Mouse (Mus musculus) adrenal gland, postnatal 0 days (tissue): Measurements from ENCODE around the gene Olfr654. TPM values are rescaled to one million over a fixed set of nuclear protein-coding genes. Genes with fewer than 3 reads are reported as not detected.

Experiments
- polyA plus RNA-seq: library from polyadenylated mRNA; unstranded; fragments of >200 nt; fragmentation: Nextera tagmentation; extraction: Ambion mirVana; gene quantifications from 2 replicates; pipeline ENCODE4 v1.2.1, GENCODE M21; 2015

Olfr654 gene
- not detected in 2 replicates for polyA plus RNA-seq

DNA sequence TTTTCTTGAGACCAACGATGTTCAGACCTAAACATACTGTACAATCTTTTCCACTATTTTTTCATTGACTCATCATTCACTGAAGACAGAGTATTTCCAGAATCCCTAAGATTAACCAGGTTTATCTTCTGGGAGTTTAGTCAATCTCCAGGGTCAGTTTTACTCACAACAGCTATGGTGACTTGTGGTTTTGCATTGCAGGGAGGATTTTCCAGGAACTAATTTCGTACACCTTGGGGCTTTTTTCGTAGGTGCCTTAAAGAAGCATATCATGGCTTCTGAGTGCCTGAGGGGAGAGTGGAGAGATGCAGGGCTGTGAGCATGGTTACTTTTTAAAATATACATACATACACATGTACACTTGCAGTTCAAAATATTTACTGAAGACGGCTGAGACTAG is at the start of gene Olfr654:
Olfr654 (plus strand) TSS at position 301 of the 400 bp plus-strand sequence.

DNA sequence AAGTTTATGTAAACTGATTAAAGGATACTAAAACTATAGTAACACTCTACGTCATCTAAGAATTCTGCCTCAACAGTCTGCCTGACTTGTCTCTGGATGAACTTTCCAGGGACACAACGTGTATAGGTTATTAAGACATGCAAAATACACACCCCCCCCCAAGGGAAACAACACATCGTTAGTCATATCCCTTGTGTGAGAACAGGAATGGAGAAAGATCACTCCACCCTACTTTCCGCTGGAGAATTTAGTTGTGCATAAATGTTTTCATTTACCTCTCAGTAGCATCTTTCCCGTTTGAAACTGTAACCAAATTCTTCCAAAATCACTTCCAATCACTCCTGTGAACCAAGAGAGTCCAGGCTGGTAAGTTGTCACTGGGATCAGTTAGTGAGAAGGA is 37.0 kb upstream of the Olfr654 start, which contains the start of gene Olfr651:
Olfr651 (plus strand) TSS at position 301 of the 400 bp plus-strand sequence.

DNA sequence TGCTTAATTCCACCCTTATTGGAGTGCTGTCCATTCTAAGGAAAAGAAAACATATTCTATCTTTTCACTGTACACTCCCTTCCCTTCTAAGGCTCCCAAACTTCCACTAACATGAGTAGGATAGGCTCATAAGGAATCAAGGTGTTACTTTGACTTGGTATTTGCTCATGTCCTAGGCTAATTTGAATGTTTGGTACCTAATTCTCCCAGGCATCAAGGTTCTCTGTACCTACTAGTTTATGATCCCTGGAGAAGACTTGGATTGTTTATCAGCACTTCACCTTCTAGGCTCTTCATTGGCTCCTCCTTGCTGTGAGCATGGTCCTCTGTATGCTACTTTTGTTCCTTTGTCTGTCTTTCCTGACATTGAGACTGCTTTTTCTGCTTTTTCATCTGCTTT is 26.2 kb upstream of the Olfr654 start, which contains the start of gene Olfr652:
Olfr652 (plus strand) TSS at position 301 of the 400 bp plus-strand sequence.

DNA sequence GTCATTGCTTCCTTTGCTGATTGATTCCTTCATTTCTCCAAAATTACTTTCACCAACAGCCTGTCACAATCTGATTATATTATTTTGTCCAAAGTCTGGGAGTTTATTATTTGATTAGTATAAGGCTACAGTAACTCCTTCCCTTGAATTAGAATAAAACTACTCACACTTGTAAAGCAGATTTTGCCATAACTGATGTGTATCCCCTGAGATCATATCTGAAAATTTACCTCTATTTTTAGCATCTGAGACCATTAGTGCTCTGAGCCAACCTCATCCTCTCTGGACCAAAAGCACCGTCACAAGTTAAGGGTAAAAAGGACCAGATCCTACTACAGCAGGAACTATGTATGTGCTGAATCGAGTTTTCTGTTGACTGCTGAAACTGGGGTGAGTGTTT is 9.8 kb upstream of the Olfr654 start, which contains the start of gene Olfr653:
Olfr653 (plus strand) TSS at position 301 of the 400 bp plus-strand sequence.

DNA sequence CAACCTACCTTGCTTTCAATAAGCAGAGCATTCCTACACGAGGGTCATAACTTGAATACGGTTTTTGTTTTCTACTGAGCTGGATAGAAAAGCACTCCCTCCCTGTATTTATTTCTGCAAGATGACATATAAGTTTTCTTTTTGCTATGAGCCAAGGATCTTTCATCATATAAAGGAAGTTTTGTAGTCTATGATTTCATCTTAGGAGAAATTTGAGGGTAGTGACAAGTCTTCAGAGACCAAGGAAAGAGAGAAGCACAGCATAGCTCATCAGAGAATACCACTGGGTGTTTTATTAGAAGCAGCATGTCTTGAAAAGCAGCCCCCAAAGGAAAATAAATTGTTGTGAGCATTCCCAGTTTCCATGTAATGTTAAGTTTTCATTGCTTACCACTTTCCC is 14.9 kb downstream of the Olfr654 start, which contains the start of gene Olfr655:
Olfr655 (minus strand) TSS at position 101 of the 400 bp plus-strand sequence.

DNA sequence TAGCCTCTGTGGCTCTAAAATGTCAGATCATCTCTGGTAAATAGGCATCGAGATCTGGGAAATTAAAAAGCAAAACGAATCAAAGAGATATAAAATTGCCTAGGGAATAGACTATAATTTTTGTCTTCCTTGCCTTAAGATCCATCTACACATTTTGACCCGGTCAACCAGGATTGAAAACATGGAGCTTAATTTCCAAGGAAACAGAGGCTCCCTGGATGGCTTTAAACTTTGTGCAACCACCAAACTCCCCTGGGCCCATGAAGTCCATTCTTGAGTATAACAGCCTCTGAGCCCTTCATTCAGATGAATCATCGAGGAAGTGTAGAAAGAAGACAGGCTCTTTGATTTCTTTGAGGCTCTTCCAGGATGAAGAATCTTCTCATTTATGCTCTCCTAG is 26.8 kb downstream of the Olfr654 start, which contains the start of gene Olfr656:
Olfr656 (plus strand) TSS at position 301 of the 400 bp plus-strand sequence.

DNA sequence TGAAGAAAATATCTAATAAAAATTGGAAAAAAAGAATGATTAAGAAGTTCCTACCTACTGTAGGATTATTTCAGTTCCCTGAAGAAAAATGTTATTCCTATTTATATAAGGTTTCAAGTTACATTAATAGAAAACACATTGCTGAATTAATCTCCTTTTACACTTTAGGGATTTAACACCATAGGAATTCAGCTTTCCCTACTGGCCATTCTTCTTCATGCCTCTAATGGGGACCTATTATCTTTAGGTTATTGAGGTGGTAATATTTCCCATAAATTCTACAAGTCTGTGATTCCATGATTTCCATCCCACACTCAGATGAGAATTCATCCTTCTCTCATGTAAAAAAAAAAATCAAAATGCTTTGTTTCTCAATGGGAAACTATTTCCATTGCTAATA is 37.7 kb downstream of the Olfr654 start, which contains the start of gene Olfr657:
Olfr657 (plus strand) TSS at position 301 of the 400 bp plus-strand sequence.

Other genes with a start within 250 kb of the Olfr654 start
- 4.2 and 5.0 TPM in 2 replicates for gene Trim12c, start 233.7 kb upstream of the Olfr654 start, polyA plus RNA-seq
- 0.69 and 0.73 TPM in 2 replicates for gene Trim30b, start 217.1 kb upstream of the Olfr654 start, polyA plus RNA-seq
- gene Trim30c, start 186.2 kb upstream of the Olfr654 start, polyA plus RNA-seq = 0.12 and 0.60 TPM in 2 replicates
- gene Trim30a, start 121.8 kb upstream of the Olfr654 start, polyA plus RNA-seq = 4.2 and 7.9 TPM in 2 replicates
- 4.2 and 7.8 TPM in 2 replicates for gene Trim30d, start 79.2 kb upstream of the Olfr654 start, polyA plus RNA-seq
- not detected in 2 replicates for gene Olfr651, start 36.9 kb upstream of the Olfr654 start, polyA plus RNA-seq
- not detected in 2 replicates for gene Olfr652, start 26.1 kb upstream of the Olfr654 start, polyA plus RNA-seq
- gene Olfr653, start 9.7 kb upstream of the Olfr654 start, polyA plus RNA-seq = not detected in 2 replicates
- not detected in 2 replicates for gene Olfr655, start 14.8 kb downstream of the Olfr654 start, polyA plus RNA-seq
- not detected in 2 replicates for gene Olfr656, start 26.9 kb downstream of the Olfr654 start, polyA plus RNA-seq
- gene Olfr657, start 37.8 kb downstream of the Olfr654 start, polyA plus RNA-seq = not detected in 2 replicates
- not detected in 2 replicates for gene Olfr658, start 60.3 kb downstream of the Olfr654 start, polyA plus RNA-seq
- not detected in 2 replicates for gene Olfr659, start 79.7 kb downstream of the Olfr654 start, polyA plus RNA-seq
- gene Olfr661, start 99.5 kb downstream of the Olfr654 start, polyA plus RNA-seq = not detected in 2 replicates
- gene Usp17le, start 190.4 kb downstream of the Olfr654 start, polyA plus RNA-seq = not detected in 2 replicates